Comparison of ENCODE assay signal across 9 mouse cellular contexts in genomic region chr16:22430211-22430951, GRCm38 (mm10). TPM values are rescaled to one million over a fixed set of nuclear protein-coding genes. Genes with fewer than 3 reads are reported as not detected.
A peak's percentile ranks its signal among the peaks of the same experiment; 100 is the strongest.
DNase-seq lines count a peak whose midpoint lies in the region; ATAC-seq and TF ChIP-seq lines count a peak whose summit lies in the region.
"Had no signal": no experiment of that assay in that cellular context is flagged by ENCODE, and none has a peak within 500 bp of the region (broad histone marks: within the 10 kb centered on the region; RNA-seq: fewer than 3 reads in every experiment).

No protein-coding gene starts in this region.

- peaks cover 7% of the 10 kb centered on the region for H3K36me3 ChIP-seq in kidney, embryonic 15.5 days
- peaks cover 14% of the 10 kb centered on the region; the same call in 1 of the 2 replicates for H3K36me3 ChIP-seq in kidney, embryonic 14.5 days (ENCODE audit: control insufficient read depth, insufficient read depth, low read length)
- no peaks in the 10 kb centered on the region for H3K36me3 ChIP-seq in forebrain, embryonic 16.5 days (ENCODE audit: control insufficient read depth, insufficient read depth)
- H3K36me3 ChIP-seq in intestine, postnatal 0 days (ENCODE audit: control insufficient read depth, insufficient read depth), result no peaks in the 10 kb centered on the region

- no peaks in the 10 kb centered on the region for H3K27me3 ChIP-seq in kidney, embryonic 15.5 days
- H3K27me3 ChIP-seq in kidney, embryonic 14.5 days (ENCODE audit: control insufficient read depth, insufficient read depth, low read length), result no peaks in the 10 kb centered on the region
- 0 out of 2 replicates have a peak, but pooled peaks cover 4% of the 10 kb centered on the region for H3K27me3 ChIP-seq in forebrain, embryonic 16.5 days (replicated peaks; ENCODE audit: control insufficient read depth, insufficient read depth, low read length)
- H3K27me3 ChIP-seq in intestine, postnatal 0 days (replicated peaks; ENCODE audit: control insufficient read depth, insufficient read depth, low read length), result no peaks in the 10 kb centered on the region

- DNase-seq in adrenal gland, postnatal 36 days, result peak; percentile 43 to 57
- DNase-seq in left cerebral cortex, adult 18-20 months (ENCODE audit: low spot score in 2 of 2), result peak; percentile 69 to 76
- peak; percentile 65 for DNase-seq in telencephalon, adult 2 months (ENCODE audit: low read depth, low spot score)
- no peak for DNase-seq in liver

- no peak overlapping the region for H3K9ac ChIP-seq in kidney, embryonic 15.5 days
- H3K9ac ChIP-seq in kidney, embryonic 14.5 days (ENCODE audit: low read depth, low read length), result no peak overlapping the region
- H3K9ac ChIP-seq in forebrain, embryonic 16.5 days (replicated peaks; ENCODE audit: low read depth, low read length), result peak overlapping the region; percentile 7
- no peak overlapping the region for H3K9ac ChIP-seq in intestine, postnatal 0 days (ENCODE audit: low read depth, low read length)

- H3K4me1 ChIP-seq in kidney, embryonic 15.5 days, result peaks cover 52% of the 10 kb centered on the region
- H3K4me1 ChIP-seq in kidney, embryonic 14.5 days (ENCODE audit: control insufficient read depth, insufficient read depth, low read length), result peaks cover 43% of the 10 kb centered on the region
- H3K4me1 ChIP-seq in forebrain, embryonic 16.5 days (replicated peaks; ENCODE audit: control insufficient read depth, insufficient read depth, low read length), result peaks cover 51% of the 10 kb centered on the region
- H3K4me1 ChIP-seq in intestine, postnatal 0 days (replicated peaks; ENCODE audit: control insufficient read depth, insufficient read depth, low read length), result 0 out of 2 replicates have a peak, but pooled peaks cover 4% of the 10 kb centered on the region

- no peak overlapping the region for H3K4me2 ChIP-seq in kidney, embryonic 15.5 days
- no peak overlapping the region for H3K4me2 ChIP-seq in kidney, embryonic 14.5 days (replicated peaks; ENCODE audit: low read depth, low read length)
- peak overlapping the region; percentile 32 for H3K4me2 ChIP-seq in forebrain, embryonic 16.5 days (ENCODE audit: low read length)
- H3K4me2 ChIP-seq in intestine, postnatal 0 days (replicated peaks; ENCODE audit: low read depth), result no peak overlapping the region

- peak overlapping the region; percentile 83 for H3K27ac ChIP-seq in kidney, embryonic 15.5 days
- H3K27ac ChIP-seq in kidney, embryonic 14.5 days (ENCODE audit: low read depth, low read length), result no peak overlapping the region
- peak overlapping the region; percentile 70 for H3K27ac ChIP-seq in forebrain, embryonic 16.5 days (ENCODE audit: low read length)
- H3K27ac ChIP-seq in intestine, postnatal 0 days (ENCODE audit: low read depth, low read length), result no peak overlapping the region

- no peak for TF ChIP-seq CTCF in intestine, postnatal 0 days (IDR thresholded peaks at IDR 0.05; ENCODE audit: low read depth)

- H3K9me3 ChIP-seq in kidney, embryonic 15.5 days (replicated peaks), result no peaks in the 10 kb centered on the region
- no peaks in the 10 kb centered on the region for H3K9me3 ChIP-seq in kidney, embryonic 14.5 days (ENCODE audit: control insufficient read depth, low read length)
- no peaks in the 10 kb centered on the region for H3K9me3 ChIP-seq in forebrain, embryonic 16.5 days (ENCODE audit: control insufficient read depth, low read length)
- H3K9me3 ChIP-seq in intestine, postnatal 0 days (ENCODE audit: control insufficient read depth), result no peaks in the 10 kb centered on the region

- ATAC-seq in kidney, embryonic 15.5 days (replicated peaks; ENCODE audit: low FRiP score), result no peak
- no peak for ATAC-seq in kidney, embryonic 14.5 days (ENCODE audit: low FRiP score, low TSS enrichment)
- peak; percentile 59 for ATAC-seq in forebrain, embryonic 16.5 days
- no peak for ATAC-seq in intestine, postnatal 0 days

- 65% methylated on average over 16 of the region's 16 CpGs for WGBS in kidney, embryonic 15.5 days
- WGBS in kidney, embryonic 14.5 days, result 64% methylated on average over 16 of the region's 16 CpGs
- 26% methylated on average over 16 of the region's 16 CpGs for WGBS in forebrain, embryonic 16.5 days
- 83% methylated on average over 16 of the region's 16 CpGs for WGBS in intestine, postnatal 0 days

- H3K4me3 ChIP-seq in kidney, embryonic 15.5 days (replicated peaks), result no peak overlapping the region
- no peak overlapping the region for H3K4me3 ChIP-seq in kidney, embryonic 14.5 days (ENCODE audit: low read length)
- H3K4me3 ChIP-seq in forebrain, embryonic 16.5 days (replicated peaks; ENCODE audit: low read length), result no peak overlapping the region
- H3K4me3 ChIP-seq in intestine, postnatal 0 days (ENCODE audit: low read depth, low read length), result no peak overlapping the region
- H3K4me3 ChIP-seq: erythroblast, embryonic 14.5 days had no signal

RNA-seq across cellular contexts. Expression of gene Etv5, which starts 9.1 kb away (rescaled TPM):
- 59.2 and 59.8 TPM in 2 replicates for polyA plus RNA-seq in kidney, embryonic 15.5 days (2015; fragmentation: Nextera tagmentation; extraction: Ambion mirVana)
- 43.0 and 68.0 TPM in 2 replicates for polyA plus RNA-seq in kidney, embryonic 14.5 days (2014; fragmentation: Nextera tagmentation; extraction: Ambion mirVana)
- 10 to 100 TPM; 29.7 to 33.3 TPM for total RNA-seq in adrenal gland, postnatal 36 days (2021)
- polyA plus RNA-seq in forebrain, embryonic 16.5 days (2015; fragmentation: Nextera tagmentation; extraction: Ambion mirVana), result 25.4 and 35.2 TPM in 2 replicates
- total RNA-seq in left cerebral cortex, adult 18-20 months (2021), result 100 to 1,000 TPM in 1 of 2 experiments, 10 to 100 TPM in 1; 89.3 to 104 TPM
- polyA plus RNA-seq in intestine, postnatal 0 days (2015; fragmentation: Nextera tagmentation; extraction: Ambion mirVana), result 5.4 and 5.7 TPM in 2 replicates

Comparison
In these comparisons a context has a peak if more than half of its experiments do, and no peak if none do; other contexts are left out.
1. H3K27ac ChIP-seq: peak in kidney, embryonic 15.5 days (single experiment) and forebrain, embryonic 16.5 days (single experiment); none in kidney, embryonic 14.5 days (single experiment) and intestine, postnatal 0 days (single experiment).